Mouse (Mus musculus) stomach, embryonic 15.5 days (tissue): ENCODE measurements around the gene Olfr1411. TPM values are rescaled to one million over a fixed set of nuclear protein-coding genes. Genes with fewer than 3 reads are reported as not detected.

Source experiments
- ATAC-seq: fragments of 200-750 bp; cut with Nextera tagmentation; 2 replicates; pipeline ENCODE4 v1.8.0; 2017; ENCODE audit warnings: low read depth, moderate number of reproducible peaks, moderate TSS enrichment; ENCODE audit not compliant: insufficient read depth, low FRiP score
- H3K27ac ChIP-seq: fragments of 300-500 bp; sonication (generic); 2 replicates; pipeline ENCODE4 v1.5.1; 2015; ENCODE audit warnings: mild to moderate bottlenecking, inconsistent platforms
- H3K27me3 ChIP-seq: fragments of 300-500 bp; sonication (generic); replicated peaks from 2 replicates; pipeline ENCODE4 v1.6.1; 2015; ENCODE audit warnings: inconsistent platforms
- H3K36me3 ChIP-seq: fragments of 300-500 bp; sonication (generic); 2 replicates; pipeline ENCODE4 v1.6.1; 2015; ENCODE audit warnings: inconsistent platforms
- H3K4me1 ChIP-seq: fragments of 300-500 bp; sonication (generic); 2 replicates; pipeline ENCODE4 v1.6.1; 2015; ENCODE audit warnings: inconsistent platforms
- H3K4me2 ChIP-seq: fragments of 300-500 bp; sonication (generic); 2 replicates; pipeline ENCODE4 v1.6.1; 2015; ENCODE audit warnings: mild to moderate bottlenecking, inconsistent platforms
- H3K4me3 ChIP-seq: fragments of 300-500 bp; sonication (generic); replicated peaks from 2 replicates; pipeline ENCODE4 v1.5.1; 2015; ENCODE audit warnings: inconsistent platforms
- H3K9ac ChIP-seq: fragments of 300-500 bp; sonication (generic); 2 replicates; pipeline ENCODE4 v1.6.1; 2015; ENCODE audit warnings: inconsistent platforms
- H3K9me3 ChIP-seq: fragments of 300-500 bp; sonication (generic); 2 replicates; pipeline ENCODE4 v1.6.1; 2016; ENCODE audit warnings: inconsistent platforms
- WGBS: fragments of 180-500 bp; shearing (Covaris S2); methylation state at CpG from one replicate; pipeline ENCODE4 v1.1.7; 2015; 5-methylcytosine and 5-hydroxymethylcytosine counted together
- polyA plus RNA-seq: library from polyadenylated mRNA; unstranded; fragments of >200 nt; fragmentation: Nextera tagmentation; extraction: Ambion mirVana; gene quantifications from 2 replicates; pipeline ENCODE4 v1.2.1, GENCODE M21; 2015

Gene Olfr1411
- not detected in 2 replicates for polyA plus RNA-seq

DNA sequence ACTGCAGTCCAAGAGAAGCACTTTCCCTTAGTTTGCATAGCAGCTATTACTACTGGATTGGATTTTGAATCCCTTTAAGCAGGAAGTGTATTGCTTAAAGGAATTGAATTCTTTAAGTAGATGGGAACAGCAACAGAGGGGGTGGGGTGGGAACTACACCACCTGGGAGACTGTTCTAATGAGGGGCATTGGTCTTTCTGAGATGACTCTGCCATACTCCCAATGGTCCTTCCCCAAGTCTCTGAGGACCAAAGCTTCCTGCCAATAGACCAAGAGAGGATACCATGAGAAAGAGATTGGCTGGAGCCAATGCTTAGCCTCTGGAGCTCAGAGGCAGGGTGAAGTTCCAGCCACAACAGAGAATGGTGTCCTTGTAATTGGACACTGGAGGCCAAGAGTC is at the start of gene Olfr1411:
Gene Olfr1411 (plus strand): TSS at position 301 of the 400 bp plus-strand sequence.
- no peak for ATAC-seq
- Histone ChIP-seq H3K9ac (no peak within 1 kb of the TSS), H3K27ac (no peak within 1 kb of the TSS)

DNA sequence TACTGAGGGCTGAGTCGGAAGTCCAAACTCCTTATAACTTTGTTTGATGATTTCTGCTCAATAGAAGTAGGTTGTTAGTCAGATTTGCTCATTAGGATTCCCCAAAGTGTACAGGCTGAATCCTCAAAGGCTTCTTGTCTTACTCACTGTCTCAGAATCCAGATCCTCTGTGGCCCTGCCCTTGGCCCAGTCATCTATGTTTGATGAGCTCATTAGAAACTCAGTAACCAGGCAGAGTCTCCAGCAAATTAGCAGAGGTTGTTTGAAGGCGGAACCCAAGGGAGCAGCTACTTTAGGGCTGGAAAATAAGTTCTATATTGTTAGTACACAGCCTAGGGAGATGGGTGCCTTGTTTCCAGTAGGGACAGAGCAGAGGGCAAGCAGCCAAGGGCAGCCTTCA is 48.3 kb upstream of the Olfr1411 start:
- Histone ChIP-seq H3K9ac (no peak overlapping the region), H3K4me1 (no peaks in the 10 kb centered on the region), H3K36me3 (no peaks in the 10 kb centered on the region), H3K4me3 (no peak overlapping the region), H3K4me2 (no peak overlapping the region), H3K27me3 (no peaks in the 10 kb centered on the region), H3K9me3 (no peaks in the 10 kb centered on the region), H3K27ac (no peak overlapping the region)
- ATAC-seq: no peak
- 83% methylated on average over 2 of the region's 2 CpGs for WGBS

More for the DNA sequence above, at the start of gene Olfr1411:
- Histone ChIP-seq H3K27me3 (no peaks in the 10 kb centered on the region), H3K4me3 (no peak within 1 kb of the TSS), H3K4me2 (no peak within 1 kb of the TSS), H3K36me3 (no peaks in the 10 kb centered on the region), H3K9me3 (no peaks in the 10 kb centered on the region), H3K4me1 (no peaks in the 10 kb centered on the region)

DNA sequence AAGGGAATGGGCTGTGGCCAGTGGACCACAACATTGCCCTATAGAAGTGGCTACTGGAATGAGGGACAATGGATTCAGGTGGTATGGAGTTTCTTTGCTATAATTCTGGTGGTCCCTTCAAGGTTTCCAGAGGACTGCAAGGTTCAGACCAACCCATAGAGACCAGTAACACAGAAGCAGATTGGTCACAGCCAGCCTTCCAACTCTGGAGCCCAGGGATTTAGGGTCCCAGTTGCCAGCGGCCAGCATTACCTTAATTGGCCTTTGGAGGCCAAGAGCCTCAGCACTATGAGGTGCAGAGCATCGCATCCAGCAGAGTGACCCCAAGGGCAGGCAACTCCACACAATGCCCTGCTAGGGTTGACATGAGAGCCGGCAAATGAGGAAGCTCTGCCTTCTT is 23.2 kb upstream of the Olfr1411 start, which contains the start of gene Olfr1413:
Gene Olfr1413 (plus strand): TSS at position 301 of the 400 bp plus-strand sequence.
- no peak within 1 kb of the TSS for H3K4me2 ChIP-seq
- H3K9ac ChIP-seq: no peak within 1 kb of the TSS
- H3K27me3 ChIP-seq: no peaks in the 10 kb centered on the region
- no peak within 1 kb of the TSS for H3K4me3 ChIP-seq
- H3K9me3 ChIP-seq: no peaks in the 10 kb centered on the region
- no peaks in the 10 kb centered on the region for H3K36me3 ChIP-seq
- H3K4me1 ChIP-seq: no peaks in the 10 kb centered on the region
- WGBS: 87% methylated on average over 3 of the region's 3 CpGs
- H3K27ac ChIP-seq: no peak within 1 kb of the TSS
- no peak for ATAC-seq

DNA sequence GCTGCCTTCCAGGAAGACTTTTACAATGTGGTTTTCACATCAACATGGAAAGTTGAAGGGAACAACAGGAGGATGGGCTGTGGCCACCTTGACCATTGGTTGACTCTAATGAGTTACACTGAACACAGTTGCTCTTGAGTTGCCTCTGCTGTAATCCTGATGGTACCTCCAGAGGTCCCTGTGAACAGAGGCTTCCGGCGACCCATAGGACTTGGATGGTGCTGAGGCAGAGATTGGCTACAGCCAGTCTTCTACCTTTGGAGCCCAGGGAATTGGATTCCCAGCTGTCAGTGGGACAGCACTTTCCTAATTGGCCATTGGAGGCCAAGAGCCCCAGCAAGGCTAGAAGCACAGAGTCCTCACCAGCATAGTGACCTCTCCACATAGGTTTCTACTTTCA is 8.7 kb upstream of the Olfr1411 start, which contains the start of gene Olfr1412:
Gene Olfr1412 (plus strand): TSS at position 301 of the 400 bp plus-strand sequence.
- H3K4me3 ChIP-seq: no peak within 1 kb of the TSS
- no peaks in the 10 kb centered on the region for H3K36me3 ChIP-seq
- ATAC-seq: no peak
- no peak within 1 kb of the TSS for H3K9ac ChIP-seq
- H3K4me2 ChIP-seq: no peak within 1 kb of the TSS
- H3K27me3 ChIP-seq: no peaks in the 10 kb centered on the region
- H3K9me3 ChIP-seq: no peaks in the 10 kb centered on the region
- no peaks in the 10 kb centered on the region for H3K4me1 ChIP-seq
- WGBS: 84% methylated on average over 2 of the region's 2 CpGs
- no peak within 1 kb of the TSS for H3K27ac ChIP-seq

DNA sequence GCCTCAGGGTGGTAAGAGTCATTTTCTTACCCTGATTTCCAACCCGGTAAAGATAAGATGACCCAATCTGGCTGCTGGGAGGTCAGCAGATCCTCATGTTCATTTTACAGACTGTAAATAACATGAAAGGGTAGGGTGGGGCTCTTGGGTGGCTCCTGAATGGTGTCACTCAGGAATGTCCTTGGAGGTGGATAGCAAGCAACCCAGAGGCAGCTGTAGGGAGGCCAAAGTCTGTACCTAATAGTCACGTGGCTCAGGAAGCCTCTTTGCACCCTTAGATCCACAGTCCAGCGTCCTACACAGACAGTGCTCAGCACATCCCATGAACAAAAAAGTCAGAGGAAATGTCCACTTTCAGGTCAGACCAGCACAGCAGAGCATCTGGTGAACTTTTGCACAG is 1.8 kb downstream of the Olfr1411 start:
- ATAC-seq: no peak

DNA sequence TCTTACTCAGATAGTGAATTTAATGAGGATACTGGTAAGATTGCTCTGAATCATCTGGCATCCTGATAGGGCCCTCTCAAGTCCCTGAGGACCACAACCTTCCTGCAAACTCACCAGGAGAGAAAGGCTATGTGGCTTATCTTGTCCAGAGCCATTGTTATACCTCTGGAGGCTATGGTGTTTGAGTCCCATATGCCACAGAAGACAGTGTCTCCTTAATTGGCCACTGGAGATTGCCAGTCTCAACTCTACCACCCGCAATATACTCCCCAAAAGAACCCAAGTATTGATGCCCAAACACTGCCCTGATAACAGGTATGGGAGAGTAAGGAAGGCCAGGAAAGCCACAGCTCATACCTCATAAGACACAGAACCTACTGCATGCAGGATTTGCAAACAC is 11.3 kb downstream of the Olfr1411 start, which contains the start of gene Olfr1410:
Gene Olfr1410 (plus strand): TSS at position 301 of the 400 bp plus-strand sequence.
- Histone ChIP-seq H3K9ac (no peak within 1 kb of the TSS), H3K4me2 (no peak within 1 kb of the TSS), H3K4me1 (no peaks in the 10 kb centered on the region), H3K9me3 (no peaks in the 10 kb centered on the region), H3K27me3 (no peaks in the 10 kb centered on the region), H3K4me3 (no peak within 1 kb of the TSS), H3K27ac (no peak within 1 kb of the TSS), H3K36me3 (no peaks in the 10 kb centered on the region)
- no peak for ATAC-seq
- 92% methylated on average over 1 of the region's 1 CpGs for WGBS

More for the DNA sequence above, 1.8 kb downstream of the Olfr1411 start:
- Histone ChIP-seq H3K4me1 (no peaks in the 10 kb centered on the region), H3K4me2 (no peak overlapping the region), H3K4me3 (no peak overlapping the region), H3K36me3 (no peaks in the 10 kb centered on the region), H3K9ac (no peak overlapping the region), H3K27me3 (no peaks in the 10 kb centered on the region), H3K27ac (no peak overlapping the region), H3K9me3 (no peaks in the 10 kb centered on the region)
- WGBS: 71% methylated on average over 3 of the region's 3 CpGs

DNA sequence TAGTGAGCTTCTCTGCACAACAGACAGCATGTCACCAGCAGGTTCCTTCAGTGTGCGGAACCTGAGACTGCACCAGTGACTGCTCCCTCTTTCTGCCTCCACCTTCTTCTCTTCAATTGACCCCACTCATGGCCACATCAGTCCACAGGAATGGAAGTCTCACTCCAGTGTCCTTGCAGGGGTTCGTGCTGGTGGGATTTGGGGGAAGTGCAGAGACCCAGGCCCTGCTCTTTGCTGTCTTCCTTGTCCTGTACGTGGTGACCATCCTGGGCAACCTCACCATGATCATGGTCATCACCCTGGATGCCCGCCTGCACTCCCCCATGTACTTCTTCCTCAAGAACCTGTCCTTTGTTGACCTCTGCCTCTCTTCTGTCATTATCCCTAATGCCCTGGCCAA is 13.5 kb downstream of the Olfr1411 start:
- Histone ChIP-seq H3K36me3 (no peaks in the 10 kb centered on the region), H3K4me2 (no peak overlapping the region), H3K27ac (no peak overlapping the region), H3K9ac (no peak overlapping the region), H3K9me3 (no peaks in the 10 kb centered on the region), H3K4me3 (no peak overlapping the region), H3K4me1 (no peaks in the 10 kb centered on the region), H3K27me3 (no peaks in the 10 kb centered on the region)
- no peak for ATAC-seq
- 73% methylated on average over 4 of the region's 4 CpGs for WGBS

DNA sequence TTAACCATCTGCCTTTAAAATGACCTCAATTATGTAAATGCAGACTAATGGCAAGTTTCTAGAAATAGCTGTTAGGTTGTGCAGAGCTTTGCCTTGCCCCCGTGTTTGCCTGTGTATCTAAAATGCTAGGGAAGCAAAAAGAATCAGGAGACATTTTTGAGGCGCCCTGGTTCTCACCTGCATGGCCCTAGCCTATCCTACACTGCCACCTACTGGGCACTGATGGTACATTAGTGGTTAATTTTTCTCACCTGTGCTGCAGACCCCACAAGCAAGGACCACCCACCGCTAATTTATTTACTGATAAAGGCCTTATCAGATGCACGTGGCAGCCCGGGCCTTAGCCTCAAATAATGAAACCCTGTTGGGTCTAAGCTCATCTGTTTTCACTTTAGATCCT is 16.8 kb downstream of the Olfr1411 start:
- no peak for ATAC-seq
- Histone ChIP-seq H3K36me3 (no peaks in the 10 kb centered on the region), H3K4me2 (no peak overlapping the region), H3K27ac (no peak overlapping the region), H3K4me3 (no peak overlapping the region), H3K4me1 (no peaks in the 10 kb centered on the region), H3K9me3 (no peaks in the 10 kb centered on the region), H3K9ac (no peak overlapping the region), H3K27me3 (no peaks in the 10 kb centered on the region)
- 5% methylated on average over 5 of the region's 5 CpGs for WGBS

DNA sequence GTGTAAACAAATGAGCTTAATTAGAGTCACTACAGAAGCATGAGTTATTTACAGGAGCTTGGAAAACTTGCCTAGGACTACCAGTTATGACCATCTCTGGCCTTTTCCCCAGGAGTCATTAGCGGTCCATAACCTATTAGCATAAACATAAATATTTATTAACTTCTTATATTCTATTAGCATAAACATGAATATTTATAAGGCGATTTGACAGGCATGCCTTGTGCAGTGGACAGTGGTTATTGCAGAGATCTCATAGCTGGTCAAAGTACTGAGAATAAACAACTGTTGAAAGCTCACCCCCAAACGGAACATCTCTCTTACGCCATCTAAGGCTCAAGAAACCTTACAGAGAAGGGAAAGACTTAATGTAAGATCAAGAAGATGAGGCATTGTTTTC is 19.0 kb downstream of the Olfr1411 start:
- H3K27me3 ChIP-seq: no peaks in the 10 kb centered on the region
- ATAC-seq: no peak
- H3K27ac ChIP-seq: no peak overlapping the region
- no peaks in the 10 kb centered on the region for H3K36me3 ChIP-seq
- H3K4me1 ChIP-seq: no peaks in the 10 kb centered on the region
- no peaks in the 10 kb centered on the region for H3K9me3 ChIP-seq
- H3K4me2 ChIP-seq: no peak overlapping the region
- H3K9ac ChIP-seq: no peak overlapping the region
- 40% methylated on average over 4 of the region's 4 CpGs for WGBS
- H3K4me3 ChIP-seq: no peak overlapping the region

DNA sequence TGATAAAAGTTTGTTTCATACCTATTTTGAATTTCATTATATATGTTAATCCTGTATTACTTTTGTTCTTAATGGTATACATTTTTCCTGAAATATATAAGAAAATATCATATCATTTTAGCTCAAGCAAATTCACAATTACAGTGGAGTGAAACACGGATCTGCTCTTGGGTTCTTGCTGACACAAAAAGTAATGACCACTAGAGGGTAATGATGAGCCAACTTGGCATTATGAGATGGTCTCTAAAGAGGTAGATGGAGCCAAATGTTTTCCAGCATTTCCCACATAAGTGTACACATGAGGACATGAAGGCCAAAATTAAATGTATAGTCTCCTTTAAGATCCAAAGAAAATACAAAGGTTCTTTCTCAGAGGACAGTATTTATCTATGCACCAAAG is 20.3 kb downstream of the Olfr1411 start:
- Histone ChIP-seq H3K4me1 (no peaks in the 10 kb centered on the region), H3K4me3 (no peak overlapping the region), H3K27ac (no peak overlapping the region), H3K27me3 (no peaks in the 10 kb centered on the region), H3K4me2 (no peak overlapping the region), H3K36me3 (no peaks in the 10 kb centered on the region), H3K9me3 (no peaks in the 10 kb centered on the region), H3K9ac (no peak overlapping the region)
- no peak for ATAC-seq
- WGBS: 7% methylated on average over 1 of the region's 1 CpGs

DNA sequence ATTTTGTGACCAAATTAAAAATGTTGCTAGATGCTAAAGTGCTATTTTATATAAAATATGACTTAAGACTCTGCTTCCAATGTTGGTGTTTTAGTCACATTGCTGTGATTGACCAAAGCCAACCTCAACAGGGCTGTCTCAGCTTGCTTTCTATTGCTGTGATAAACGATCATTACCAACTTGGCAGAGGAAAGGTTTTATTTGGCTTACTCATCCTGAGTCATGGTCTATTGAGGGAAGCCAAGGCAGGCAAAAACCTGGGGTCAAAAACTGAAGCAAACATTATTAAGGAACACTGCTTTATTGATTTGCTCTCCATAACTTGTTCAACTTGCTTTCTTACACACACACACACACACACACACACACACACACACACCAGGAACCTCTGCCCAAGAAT is 21.8 kb downstream of the Olfr1411 start:
- Histone ChIP-seq H3K9me3 (no peaks in the 10 kb centered on the region), H3K27ac (no peak overlapping the region), H3K36me3 (no peaks in the 10 kb centered on the region), H3K4me2 (no peak overlapping the region), H3K4me3 (no peak overlapping the region), H3K27me3 (no peaks in the 10 kb centered on the region), H3K9ac (no peak overlapping the region), H3K4me1 (no peaks in the 10 kb centered on the region)
- 60% methylated on average over 1 of the region's 1 CpGs for WGBS
- no peak for ATAC-seq

DNA sequence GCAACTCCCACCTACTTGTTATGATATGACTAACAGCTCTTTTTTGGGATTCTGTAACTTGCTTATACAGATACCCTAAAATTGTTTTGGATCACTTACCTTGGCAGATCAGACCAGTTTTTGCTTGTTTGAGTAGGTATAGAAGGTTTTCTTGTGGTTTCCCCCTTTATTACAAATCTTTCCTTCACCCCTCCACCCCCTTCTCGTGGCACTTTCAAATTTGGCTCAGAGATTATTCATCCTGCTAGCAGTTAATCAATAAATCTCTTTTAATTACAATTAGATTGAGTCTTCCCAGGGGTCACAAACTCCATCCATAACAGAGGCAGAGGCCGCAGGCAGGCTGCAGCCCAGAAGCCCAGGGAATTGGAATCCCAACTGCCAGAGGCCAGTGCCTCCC is 23.3 kb downstream of the Olfr1411 start, which contains the start of gene Olfr12:
Gene Olfr12 (plus strand): TSS at position 301 of the 400 bp plus-strand sequence.
- H3K36me3 ChIP-seq: no peaks in the 10 kb centered on the region
- H3K4me3 ChIP-seq: no peak within 1 kb of the TSS
- H3K4me2 ChIP-seq: no peak within 1 kb of the TSS
- H3K27ac ChIP-seq: no peak within 1 kb of the TSS
- no peak for ATAC-seq
- no peaks in the 10 kb centered on the region for H3K4me1 ChIP-seq
- no peak within 1 kb of the TSS for H3K9ac ChIP-seq
- no peaks in the 10 kb centered on the region for H3K9me3 ChIP-seq
- H3K27me3 ChIP-seq: no peaks in the 10 kb centered on the region
- WGBS: 56% methylated on average over 2 of the region's 2 CpGs

DNA sequence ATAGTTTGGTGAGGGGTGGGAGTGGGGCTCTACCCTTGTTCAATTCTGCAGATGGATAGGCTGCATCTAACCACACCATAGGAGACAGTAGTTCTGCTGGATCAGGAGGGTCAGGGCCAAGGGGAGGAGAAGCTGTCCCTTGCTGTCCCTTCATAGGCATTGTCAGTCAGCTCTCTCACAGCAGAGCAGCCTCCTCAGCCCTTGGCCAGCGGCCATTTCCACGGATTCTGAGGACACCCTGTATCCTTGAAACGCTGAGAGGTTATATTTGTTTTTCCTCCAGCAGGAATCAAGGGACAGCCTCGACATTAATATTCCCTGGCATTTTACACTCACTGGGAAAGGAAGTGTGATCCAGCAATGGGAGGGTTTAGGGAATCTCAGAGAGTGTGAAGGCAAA is 24.1 kb downstream of the Olfr1411 start:
- Histone ChIP-seq H3K27ac (no peak overlapping the region), H3K36me3 (no peaks in the 10 kb centered on the region), H3K4me1 (no peaks in the 10 kb centered on the region), H3K4me3 (no peak overlapping the region), H3K4me2 (no peak overlapping the region), H3K9ac (no peak overlapping the region), H3K27me3 (no peaks in the 10 kb centered on the region), H3K9me3 (no peaks in the 10 kb centered on the region)
- no peak for ATAC-seq
- 54% methylated on average over 4 of the region's 4 CpGs for WGBS
